Mouse (Mus musculus) limb, embryonic 12.5 days (tissue): ENCODE data around the gene Ehd3. TPM values are rescaled to one million over a fixed set of nuclear protein-coding genes. Genes with fewer than 3 reads are reported as not detected.

Experiments used
- ATAC-seq: fragments of 200-750 bp; cut with Nextera tagmentation; 2 replicates; pipeline ENCODE4 v1.8.0; 2017; ENCODE audit warnings: low read depth, moderate TSS enrichment; ENCODE audit not compliant: insufficient number of reproducible peaks, insufficient read depth, low FRiP score, low TSS enrichment
- H3K27ac ChIP-seq: fragments of 300-500 bp; sonication (generic); 2 replicates; pipeline ENCODE4 v1.5.1; 2016; ENCODE audit warnings: mild to moderate bottlenecking, moderate library complexity
- H3K27me3 ChIP-seq: fragments of 300-500 bp; sonication (generic); 2 replicates; pipeline ENCODE4 v1.6.1; 2016; ENCODE audit warnings: mild to moderate bottlenecking, moderate library complexity
- H3K36me3 ChIP-seq: fragments of 300-500 bp; sonication (generic); 2 replicates; pipeline ENCODE4 v1.6.1; 2016; ENCODE audit warnings: mild to moderate bottlenecking, moderate library complexity
- H3K4me1 ChIP-seq: fragments of 300-500 bp; sonication (generic); replicated peaks from 2 replicates; pipeline ENCODE4 v1.6.1; 2016
- H3K4me2 ChIP-seq: fragments of 300-500 bp; sonication (generic); 2 replicates; pipeline ENCODE4 v1.6.1; 2016; ENCODE audit warnings: mild to moderate bottlenecking, moderate library complexity
- H3K4me3 ChIP-seq: fragments of 300-500 bp; sonication (generic); replicated peaks from 2 replicates; pipeline ENCODE4 v1.5.1; 2016; ENCODE audit warnings: mild to moderate bottlenecking
- H3K9ac ChIP-seq: fragments of 300-500 bp; sonication (generic); replicated peaks from 2 replicates; pipeline ENCODE4 v1.6.1; 2016; ENCODE audit warnings: mild to moderate bottlenecking, moderate library complexity
- H3K9me3 ChIP-seq: fragments of 300-500 bp; sonication (generic); 2 replicates; pipeline ENCODE4 v1.6.1; 2016; ENCODE audit warnings: mild to moderate bottlenecking, moderate library complexity
- WGBS: fragments of 180-500 bp; shearing (Covaris S2); methylation state at CpG from one replicate; pipeline ENCODE4 v1.1.7; 2016; 5-methylcytosine and 5-hydroxymethylcytosine counted together
- polyA plus RNA-seq: library from polyadenylated mRNA; unstranded; fragments of >200 nt; fragmentation: Nextera tagmentation; extraction: Ambion mirVana; gene quantifications from 2 replicates; pipeline ENCODE4 v1.2.1, GENCODE M21; 2016

Gene Ehd3
- 6.4 and 8.1 TPM in 2 replicates for polyA plus RNA-seq

GRCm38 (mm10) chr17:73803521-73804184, at the start of gene Ehd3:
Ehd3 (plus strand) TSS chr17:73804134.
- H3K27me3 ChIP-seq, result no peaks in the 10 kb centered on the region
- 93% methylated on average over 5 of the region's 5 CpGs for whole genome bisulfite sequencing
- peak within 1 kb of the TSS; percentile 77 for H3K4me2 ChIP-seq
- peaks cover 8% of the 10 kb centered on the region; the same call in 1 of the 2 replicates for H3K4me1 ChIP-seq
- H3K4me3 ChIP-seq, result peak within 1 kb of the TSS; percentile 57
- H3K9me3 ChIP-seq, result no peaks in the 10 kb centered on the region
- ATAC-seq, result no peak
- peak within 1 kb of the TSS; percentile 66 for H3K9ac ChIP-seq
- no peaks in the 10 kb centered on the region for H3K36me3 ChIP-seq
- no peak within 1 kb of the TSS for H3K27ac ChIP-seq

DNA sequence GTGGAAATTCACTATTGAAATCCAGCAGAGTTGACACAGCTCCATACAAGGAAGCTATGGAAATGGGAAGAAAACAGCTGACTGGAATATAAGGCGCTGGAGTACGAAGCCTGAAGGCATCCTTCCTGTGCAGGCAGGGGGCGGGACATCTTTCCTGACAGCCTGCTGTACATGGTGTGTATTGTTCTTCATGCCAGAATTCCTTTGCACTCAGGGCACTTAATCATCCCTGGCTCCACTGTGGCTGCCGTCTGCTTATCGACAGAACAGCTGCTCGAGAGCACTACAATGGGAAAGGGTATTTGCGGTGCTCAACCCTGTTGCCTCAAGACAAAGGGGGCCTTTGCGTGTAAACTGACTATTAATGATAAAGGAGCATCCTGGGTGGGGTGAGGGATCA, 33.0 kb upstream of the Ehd3 start:
- ATAC-seq, result no peak
- H3K36me3 ChIP-seq, result no peaks in the 10 kb centered on the region
- H3K27me3 ChIP-seq, result no peaks in the 10 kb centered on the region
- no peaks in the 10 kb centered on the region for H3K4me1 ChIP-seq
- no peaks in the 10 kb centered on the region for H3K9me3 ChIP-seq
- H3K4me3 ChIP-seq, result no peak overlapping the region
- no peak overlapping the region for H3K27ac ChIP-seq
- H3K4me2 ChIP-seq, result no peak overlapping the region
- no peak overlapping the region for H3K9ac ChIP-seq
- 62% methylated on average over 8 of the region's 8 CpGs for WGBS

DNA sequence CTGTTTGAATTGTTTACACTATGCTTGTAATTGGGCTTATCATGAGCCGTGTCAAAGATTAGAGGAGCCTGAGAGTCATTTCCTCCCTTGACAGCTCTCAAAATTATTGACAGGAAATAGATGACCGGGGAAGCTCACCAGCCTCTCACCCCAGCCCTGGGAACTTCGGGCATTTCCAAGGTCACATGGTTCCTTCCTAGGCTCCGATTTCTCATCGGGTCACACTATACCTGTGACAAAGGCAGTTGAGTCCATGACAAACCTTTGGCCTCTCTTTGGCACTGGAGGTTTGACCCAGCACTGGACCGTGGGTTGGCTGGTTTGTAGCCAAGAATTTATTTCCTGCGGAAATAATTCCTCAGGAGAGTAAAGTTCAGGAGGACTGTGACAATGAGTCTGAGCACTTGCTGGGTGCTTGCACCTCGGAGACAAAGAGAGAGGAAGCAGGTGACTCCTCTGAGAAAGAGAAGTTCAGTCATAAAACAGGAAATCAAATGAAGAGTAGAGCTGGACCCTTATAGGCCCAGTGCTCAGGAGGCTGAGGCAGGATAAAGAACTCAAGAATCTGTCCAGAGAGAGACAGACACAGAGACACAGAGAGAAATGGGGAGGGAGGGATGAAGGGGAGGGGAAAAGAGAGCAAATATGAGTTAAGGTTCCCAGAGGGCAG, 17.2 kb upstream of the Ehd3 start:
- H3K36me3 ChIP-seq, result no peaks in the 10 kb centered on the region
- no peak overlapping the region for H3K4me2 ChIP-seq
- H3K4me3 ChIP-seq, result no peak overlapping the region
- no peaks in the 10 kb centered on the region for H3K27me3 ChIP-seq
- H3K4me1 ChIP-seq, result no peaks in the 10 kb centered on the region
- no peak overlapping the region for H3K9ac ChIP-seq
- no peak overlapping the region for H3K27ac ChIP-seq
- no peak for ATAC-seq
- H3K9me3 ChIP-seq, result no peaks in the 10 kb centered on the region
- 67% methylated on average over 8 of the region's 8 CpGs for whole genome bisulfite sequencing

- no peak for ATAC-seq
- no peaks in the 10 kb centered on the region for H3K9me3 ChIP-seq
- 50% methylated on average over 12 of the region's 12 CpGs for WGBS
- H3K4me1 ChIP-seq, result no peaks in the 10 kb centered on the region
- H3K4me3 ChIP-seq, result no peak overlapping the region
- H3K9ac ChIP-seq, result no peak overlapping the region
- H3K27ac ChIP-seq, result no peak overlapping the region
- no peaks in the 10 kb centered on the region for H3K27me3 ChIP-seq
- no peak overlapping the region for H3K4me2 ChIP-seq
- no peaks in the 10 kb centered on the region for H3K36me3 ChIP-seq
Observed at GRCm38 (mm10) chr17:73790284-73791020, 13.5 kb upstream of the Ehd3 start.

DNA sequence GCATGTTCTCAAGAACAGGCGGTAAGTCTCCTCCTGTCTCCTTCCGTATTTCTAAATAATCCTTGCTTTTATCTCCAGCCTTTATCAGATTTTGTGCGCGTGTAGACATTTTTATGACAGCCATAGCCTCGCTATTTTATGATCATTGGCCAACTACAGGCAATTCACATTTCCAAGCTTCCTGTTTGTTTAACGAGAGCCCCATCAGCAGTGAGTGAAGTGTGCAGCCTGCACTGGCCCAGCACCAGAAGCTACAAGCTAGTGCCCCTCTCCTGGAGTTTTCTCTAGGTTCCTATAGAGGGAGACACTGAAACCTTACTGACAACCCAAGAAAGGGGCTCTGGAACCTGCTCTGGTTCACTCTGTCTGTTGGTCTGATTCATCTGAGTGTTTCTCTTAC, 7.1 kb upstream of the Ehd3 start:
- Histone ChIP-seq H3K27me3 (no peaks in the 10 kb centered on the region; the same call in 1 of the 2 replicates), H3K4me1 (no peaks in the 10 kb centered on the region), H3K4me2 (no peak overlapping the region), H3K36me3 (no peaks in the 10 kb centered on the region), H3K27ac (no peak overlapping the region), H3K9ac (no peak overlapping the region), H3K4me3 (no peak overlapping the region), H3K9me3 (no peaks in the 10 kb centered on the region)
- WGBS, result 37% methylated on average over 6 of the region's 6 CpGs
- no peak for ATAC-seq

- Histone ChIP-seq H3K4me2 (no peak overlapping the region), H3K9ac (no peak overlapping the region), H3K27me3 (no peaks in the 10 kb centered on the region; the same call in 1 of the 2 replicates), H3K4me3 (no peak overlapping the region), H3K4me1 (no peaks in the 10 kb centered on the region), H3K27ac (no peak overlapping the region), H3K36me3 (no peaks in the 10 kb centered on the region), H3K9me3 (no peaks in the 10 kb centered on the region)
- ATAC-seq, result no peak
- 85% methylated on average over 4 of the region's 4 CpGs for WGBS
Observed at GRCm38 (mm10) chr17:73797706-73798105, 6.2 kb upstream of the Ehd3 start.

DNA sequence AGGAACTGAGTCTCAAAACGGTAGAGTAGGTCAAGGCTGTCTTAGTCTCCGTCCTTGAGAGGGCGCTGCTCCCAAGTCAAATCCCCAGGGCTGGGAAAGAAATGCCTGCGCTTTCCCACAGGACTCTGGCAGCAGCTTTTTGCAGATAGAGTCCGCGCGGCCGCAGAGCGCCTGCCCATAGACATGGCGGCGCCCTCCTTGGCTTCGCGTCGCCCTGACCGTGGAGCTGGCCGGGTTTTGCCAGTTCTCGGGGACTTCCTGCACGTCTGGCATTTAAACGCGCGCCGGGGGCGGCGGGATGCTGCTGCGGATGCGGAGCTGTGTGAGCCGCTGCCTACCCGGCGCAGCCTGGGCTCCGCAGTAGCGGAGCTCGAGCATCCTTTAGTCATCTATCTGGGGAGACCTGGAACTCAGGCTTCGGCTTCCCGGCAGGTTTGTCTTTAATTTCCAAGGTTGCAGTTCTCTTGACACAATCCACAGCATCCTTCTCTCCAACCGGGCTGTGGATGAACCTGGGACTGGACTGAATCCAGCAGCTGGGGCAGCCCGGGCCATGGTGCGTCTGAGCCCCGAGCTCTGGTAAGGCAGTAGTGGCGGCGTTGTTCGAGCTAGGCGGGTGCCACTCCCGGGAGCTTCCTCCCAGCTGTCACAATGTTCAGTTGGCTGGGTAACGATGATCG, 798 bp downstream of the Ehd3 start:
- no peaks in the 10 kb centered on the region for H3K36me3 ChIP-seq
- peak overlapping the region; percentile 77 for H3K4me2 ChIP-seq
- no peaks in the 10 kb centered on the region for H3K27me3 ChIP-seq
- under 1% methylated on average over 45 of the region's 45 CpGs for WGBS
- H3K4me1 ChIP-seq, result peaks cover 12% of the 10 kb centered on the region; the same call in 1 of the 2 replicates
- H3K4me3 ChIP-seq, result peak overlapping the region; percentile 57
- no peaks in the 10 kb centered on the region for H3K9me3 ChIP-seq
- H3K27ac ChIP-seq, result no peak overlapping the region
- ATAC-seq, result peak; percentile 83
- peak overlapping the region; percentile 66 for H3K9ac ChIP-seq

GRCm38 (mm10) chr17:73806331-73806730, 2.4 kb downstream of the Ehd3 start:
- H3K9me3 ChIP-seq, result no peaks in the 10 kb centered on the region
- H3K4me2 ChIP-seq, result no peak overlapping the region; the same call in 1 of the 2 replicates
- no peak for ATAC-seq
- no peaks in the 10 kb centered on the region for H3K27me3 ChIP-seq
- no peaks in the 10 kb centered on the region for H3K36me3 ChIP-seq
- no peak overlapping the region for H3K27ac ChIP-seq
- no peak overlapping the region for H3K9ac ChIP-seq
- H3K4me3 ChIP-seq, result no peak overlapping the region
- WGBS, result 83% methylated on average over 6 of the region's 6 CpGs
- peaks cover 12% of the 10 kb centered on the region; the same call in 1 of the 2 replicates for H3K4me1 ChIP-seq

GRCm38 (mm10) chr17:73807211-73807610, 3.3 kb downstream of the Ehd3 start:
- no peak overlapping the region for H3K4me2 ChIP-seq
- no peaks in the 10 kb centered on the region for H3K9me3 ChIP-seq
- H3K9ac ChIP-seq, result no peak overlapping the region
- H3K36me3 ChIP-seq, result no peaks in the 10 kb centered on the region
- H3K4me3 ChIP-seq, result no peak overlapping the region
- H3K4me1 ChIP-seq, result peaks cover 12% of the 10 kb centered on the region; the same call in 1 of the 2 replicates
- H3K27ac ChIP-seq, result no peak overlapping the region
- ATAC-seq, result no peak
- no peaks in the 10 kb centered on the region for H3K27me3 ChIP-seq
- 86% methylated on average over 5 of the region's 5 CpGs for WGBS

DNA sequence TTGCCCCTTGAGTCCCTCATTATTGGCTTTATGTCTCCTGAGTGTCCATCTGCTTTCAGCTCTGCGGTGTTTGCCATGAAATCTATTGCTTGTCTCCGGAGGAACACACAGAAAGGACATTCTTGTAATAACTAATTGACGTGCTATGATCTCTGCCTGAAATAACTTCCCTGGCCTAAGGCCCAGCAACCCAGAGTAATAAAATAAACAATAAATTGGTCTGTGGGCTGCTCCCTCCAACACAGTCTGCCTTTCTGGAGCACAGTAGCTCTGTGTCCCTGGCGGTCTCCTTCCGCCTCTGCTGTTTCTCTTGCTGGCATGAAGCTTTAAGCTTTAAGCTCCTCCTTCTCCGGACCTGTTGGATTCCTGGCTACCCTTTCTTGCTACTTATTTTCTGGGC, 4.5 kb downstream of the Ehd3 start:
- Histone ChIP-seq H3K27ac (peak overlapping the region; percentile 45; the same call in 1 of the 2 replicates), H3K36me3 (no peaks in the 10 kb centered on the region), H3K27me3 (no peaks in the 10 kb centered on the region), H3K4me3 (no peak overlapping the region), H3K9ac (no peak overlapping the region), H3K9me3 (no peaks in the 10 kb centered on the region), H3K4me2 (no peak overlapping the region), H3K4me1 (peaks cover 16% of the 10 kb centered on the region; the same call in 1 of the 2 replicates)
- WGBS, result 48% methylated on average over 6 of the region's 6 CpGs
- no peak for ATAC-seq

DNA sequence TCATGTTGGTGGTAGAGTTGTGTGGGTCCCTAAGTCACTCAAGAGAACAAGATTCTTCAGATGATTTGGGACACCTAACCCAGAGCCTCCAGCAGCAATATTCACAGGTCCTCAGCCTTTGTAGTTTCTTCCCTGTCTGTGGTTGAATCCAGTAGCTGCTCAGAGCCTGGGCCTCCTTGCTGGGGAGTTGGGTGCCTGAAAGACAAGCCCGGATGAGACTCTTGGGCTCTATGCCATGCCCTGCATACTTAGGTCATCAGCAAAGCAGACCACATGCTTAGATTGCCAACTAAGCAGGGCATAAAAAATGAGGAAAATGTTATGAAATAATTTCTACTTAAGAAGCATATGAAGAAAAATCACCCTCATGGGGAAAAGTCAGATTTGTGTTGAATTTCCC, 6.9 kb downstream of the Ehd3 start:
- Histone ChIP-seq H3K4me2 (no peak overlapping the region), H3K27me3 (no peaks in the 10 kb centered on the region), H3K27ac (no peak overlapping the region), H3K9ac (no peak overlapping the region), H3K36me3 (no peaks in the 10 kb centered on the region), H3K4me1 (peaks cover 14% of the 10 kb centered on the region; the same call in 1 of the 2 replicates), H3K4me3 (no peak overlapping the region), H3K9me3 (no peaks in the 10 kb centered on the region)
- WGBS, result 88% methylated on average over 1 of the region's 1 CpGs
- no peak for ATAC-seq
